Mouse (Mus musculus) small intestine, adult 2 months (tissue): ENCODE data around the gene Adam23. TPM values are rescaled to one million over a fixed set of nuclear protein-coding genes. Genes with fewer than 3 reads are reported as not detected.

ENCODE experiments used
- H3K27ac ChIP-seq: fragments of 200-500 bp; 2 replicates; pipeline ENCODE4 v1.5.1; 2012; ENCODE audit warnings: low read depth, low read length, control low read depth, inconsistent platforms; ENCODE audit not compliant: insufficient read depth
- H3K27me3 ChIP-seq: fragments of 200-500 bp; 2 replicates; pipeline ENCODE4 v1.6.1; 2012; ENCODE audit warnings: mild to moderate bottlenecking, moderate library complexity, low read length, inconsistent platforms; ENCODE audit not compliant: control insufficient read depth, insufficient read depth
- H3K36me3 ChIP-seq: fragments of 200-500 bp; 2 replicates; pipeline ENCODE4 v1.6.1; 2012; ENCODE audit warnings: mild to moderate bottlenecking, low read length, control low read depth, inconsistent platforms; ENCODE audit not compliant: control insufficient read depth, insufficient read depth
- H3K4me1 ChIP-seq: fragments of 200-500 bp; 2 replicates; pipeline ENCODE4 v1.6.1; 2012; ENCODE audit warnings: low read length, inconsistent platforms, mixed read lengths; ENCODE audit not compliant: control insufficient read depth, insufficient read depth, insufficient read length
- H3K4me3 ChIP-seq: fragments of 200-500 bp; 2 replicates; pipeline ENCODE4 v1.5.1; 2012; ENCODE audit warnings: low read depth, mild to moderate bottlenecking, control low read depth, inconsistent platforms, low read length, moderate library complexity
- CTCF ChIP-seq: fragments of 200-500 bp; IDR thresholded peaks from 2 replicates; pipeline ENCODE4 v1.5.1; 2012; ENCODE audit warnings: low read depth, mild to moderate bottlenecking, control low read depth, inconsistent platforms, low read length, moderate library complexity, mixed read lengths; ENCODE audit not compliant: insufficient replicate concordance, insufficient read length; ENCODE audit errors: extremely low read depth
- POLR2A ChIP-seq: fragments of 200-500 bp; IDR thresholded peaks from 2 replicates; pipeline ENCODE4 v1.6.1; 2012; ENCODE audit warnings: low read depth, mild to moderate bottlenecking, control low read depth, inconsistent platforms, low read length, moderate library complexity
- WGBS: fragments of 180-500 bp; shearing (Covaris S2); methylation state at CpG from one replicate; pipeline ENCODE4 v1.1.7; 2018; 5-methylcytosine and 5-hydroxymethylcytosine counted together
- polyA plus RNA-seq: library from polyadenylated mRNA; depleted of rRNA; stranded (reverse); fragments of >200 nt; gene quantifications from 2 replicates; pipeline ENCODE4 v1.2.3, GENCODE M21; 2012

Gene Adam23
- polyA plus RNA-seq, 1 experiment = 0.63 TPM

GRCm38 (mm10) chr1:63478946-63479345 is 33.3 kb downstream of the Adam23 start:
- WGBS = 91% methylated on average over 5 of the region's 5 CpGs
- H3K27me3 ChIP-seq = no peaks in the 10 kb centered on the region
- H3K4me1 ChIP-seq = no peaks in the 10 kb centered on the region

GRCm38 (mm10) chr1:63484646-63485045 is 39.0 kb downstream of the Adam23 start:
- H3K4me1 ChIP-seq = no peaks in the 10 kb centered on the region
- H3K27me3 ChIP-seq = no peaks in the 10 kb centered on the region
- H3K36me3 ChIP-seq = no peaks in the 10 kb centered on the region
- 86% methylated on average over 6 of the region's 6 CpGs for WGBS
- no peak for TF ChIP-seq POLR2A
- no peak for TF ChIP-seq CTCF
- H3K27ac ChIP-seq = no peak overlapping the region
- H3K4me3 ChIP-seq = no peak overlapping the region

More at GRCm38 (mm10) chr1:63478946-63479345, 33.3 kb downstream of the Adam23 start:
- Histone ChIP-seq H3K27ac (no peak overlapping the region), H3K4me3 (no peak overlapping the region), H3K36me3 (no peaks in the 10 kb centered on the region)
- TF ChIP-seq POLR2A = no peak
- TF ChIP-seq CTCF = no peak

- no peaks in the 10 kb centered on the region for H3K27me3 ChIP-seq
- WGBS = 65% methylated on average over 2 of the region's 2 CpGs
These were observed 41.0 kb downstream of the Adam23 start for GRCm38 (mm10) chr1:63486646-63487045.

GRCm38 (mm10) chr1:63491001-63491400 is 45.3 kb downstream of the Adam23 start:
- Histone ChIP-seq H3K36me3 (no peaks in the 10 kb centered on the region), H3K4me1 (no peaks in the 10 kb centered on the region), H3K27me3 (no peaks in the 10 kb centered on the region), H3K4me3 (no peak overlapping the region), H3K27ac (no peak overlapping the region)
- TF ChIP-seq CTCF (no peak), POLR2A (no peak)
- 33% methylated on average over 1 of the region's 1 CpGs for WGBS

More at GRCm38 (mm10) chr1:63486646-63487045, 41.0 kb downstream of the Adam23 start:
- no peak overlapping the region for H3K4me3 ChIP-seq
- H3K27ac ChIP-seq = no peak overlapping the region
- H3K36me3 ChIP-seq = no peaks in the 10 kb centered on the region
- H3K4me1 ChIP-seq = no peaks in the 10 kb centered on the region
- TF ChIP-seq POLR2A (no peak), CTCF (no peak)

- Histone ChIP-seq H3K36me3 (no peaks in the 10 kb centered on the region), H3K27ac (no peak overlapping the region), H3K4me1 (no peaks in the 10 kb centered on the region), H3K4me3 (no peak overlapping the region), H3K27me3 (no peaks in the 10 kb centered on the region)
- 39% methylated on average over 5 of the region's 5 CpGs for WGBS
- TF ChIP-seq POLR2A (no peak), CTCF (no peak)
These were observed 47.6 kb downstream of the Adam23 start for GRCm38 (mm10) chr1:63493325-63493724.

GRCm38 (mm10) chr1:63507386-63507785 is 61.7 kb downstream of the Adam23 start:
- Histone ChIP-seq H3K36me3 (no peaks in the 10 kb centered on the region), H3K4me1 (no peaks in the 10 kb centered on the region), H3K27me3 (no peaks in the 10 kb centered on the region), H3K27ac (no peak overlapping the region), H3K4me3 (no peak overlapping the region)
- no peak for TF ChIP-seq CTCF
- TF ChIP-seq POLR2A = no peak
- WGBS = 67% methylated on average over 4 of the region's 4 CpGs

GRCm38 (mm10) chr1:63508801-63509200 is 63.1 kb downstream of the Adam23 start:
- Histone ChIP-seq H3K36me3 (no peaks in the 10 kb centered on the region), H3K4me1 (no peaks in the 10 kb centered on the region), H3K27me3 (no peaks in the 10 kb centered on the region), H3K4me3 (no peak overlapping the region), H3K27ac (no peak overlapping the region)
- no peak for TF ChIP-seq CTCF
- no peak for TF ChIP-seq POLR2A
- 44% methylated on average over 4 of the region's 4 CpGs for WGBS
